20 mouse cellular contexts compared by ENCODE assay signal in the genomic region with DNA sequence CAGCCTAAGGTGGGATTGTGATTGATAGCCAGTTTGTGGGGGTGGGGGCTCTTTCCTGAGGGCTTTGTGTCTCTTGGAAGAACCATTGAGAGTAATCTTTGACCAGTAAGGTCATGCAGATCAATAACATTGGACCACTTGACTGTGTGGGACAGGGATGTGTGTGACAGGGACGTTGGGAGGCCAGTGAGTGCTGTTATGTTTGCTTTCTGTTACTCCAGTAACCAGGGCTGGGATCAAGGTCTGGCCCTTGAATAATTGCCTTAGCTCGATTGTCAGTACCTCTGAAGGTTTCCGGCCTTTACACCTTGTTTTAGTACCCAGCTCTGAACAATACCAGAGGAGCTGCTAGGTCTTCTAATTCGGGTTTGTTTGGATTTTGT. TPM values are rescaled to one million over a fixed set of nuclear protein-coding genes. Genes with fewer than 3 reads are reported as not detected.
DNase-seq lines count a peak whose midpoint lies in the region; ATAC-seq and TF ChIP-seq lines count a peak whose summit lies in the region.
"Had no signal": no experiment of that assay in that cellular context is flagged by ENCODE, and none has a peak within 500 bp of the region (broad histone marks: within the 10 kb centered on the region; RNA-seq: fewer than 3 reads in every experiment).

No protein-coding gene starts in this region.

- 34% methylated on average over 4 of the region's 4 CpGs for WGBS in heart, embryonic 10.5 days
- 51% methylated on average over 4 of the region's 4 CpGs for WGBS in liver, embryonic 11.5 days
- 53% methylated on average over 4 of the region's 4 CpGs for WGBS in liver, embryonic 12.5 days (ENCODE audit: insufficient replicate concordance)
- 51% methylated on average over 4 of the region's 4 CpGs for WGBS in intestine, embryonic 14.5 days
- WGBS in liver, postnatal 0 days (ENCODE audit: insufficient replicate concordance) = 46% methylated on average over 4 of the region's 4 CpGs

- no peaks in the 10 kb centered on the region for H3K36me3 ChIP-seq in heart, embryonic 10.5 days
- no peaks in the 10 kb centered on the region for H3K36me3 ChIP-seq in liver, embryonic 11.5 days (ENCODE audit: control insufficient read depth, insufficient read depth, low read length)
- no peaks in the 10 kb centered on the region for H3K36me3 ChIP-seq in liver, embryonic 12.5 days
- H3K36me3 ChIP-seq in intestine, embryonic 14.5 days (ENCODE audit: control insufficient read depth, insufficient read depth, low read length) = no peaks in the 10 kb centered on the region
- no peaks in the 10 kb centered on the region for H3K36me3 ChIP-seq in liver, postnatal 0 days (replicated peaks; ENCODE audit: insufficient read depth, low read length)
- H3K36me3 ChIP-seq: kidney, embryonic 15.5 days had no signal

- H3K9me3 ChIP-seq in heart, embryonic 10.5 days = no peaks in the 10 kb centered on the region
- no peaks in the 10 kb centered on the region for H3K9me3 ChIP-seq in liver, embryonic 11.5 days (ENCODE audit: control insufficient read depth, low read length)
- no peaks in the 10 kb centered on the region for H3K9me3 ChIP-seq in liver, embryonic 12.5 days (replicated peaks)
- H3K9me3 ChIP-seq in intestine, embryonic 14.5 days (ENCODE audit: control insufficient read depth, low read length) = no peaks in the 10 kb centered on the region
- no peaks in the 10 kb centered on the region for H3K9me3 ChIP-seq in liver, postnatal 0 days (ENCODE audit: low read length)
- H3K9me3 ChIP-seq: kidney, embryonic 15.5 days had no signal

- no peak for DNase-seq in heart, embryonic 10.5 days (ENCODE audit: low spot score)
- DNase-seq in heart, adult 18-20 months = no peak
- no peak for DNase-seq in liver, embryonic 11.5 days (ENCODE audit: low spot score)
- no peak for DNase-seq in intestine, embryonic 14.5 days (ENCODE audit: low spot score)
- no peak for DNase-seq in liver, postnatal 0 days
- DNase-seq in urinary bladder, postnatal 10 days (ENCODE audit: low spot score) = no peak
- DNase-seq: adrenal gland, postnatal 10 days; B cell, adult 2 months; cerebellum, adult 11 months; cerebellum, postnatal 14 days; layer of hippocampus, postnatal 36 days; lung, postnatal 14 days; retina, postnatal 1 day; thymus, adult 2 months had no signal

- H3K4me2 ChIP-seq in liver, embryonic 11.5 days = no peak overlapping the region
- no peak overlapping the region for H3K4me2 ChIP-seq in liver, embryonic 12.5 days
- H3K4me2 ChIP-seq in intestine, embryonic 14.5 days (ENCODE audit: low read length) = no peak overlapping the region
- H3K4me2 ChIP-seq in liver, postnatal 0 days (ENCODE audit: low read depth, low read length) = no peak overlapping the region
- H3K4me2 ChIP-seq: kidney, embryonic 15.5 days had no signal

- ATAC-seq in liver, embryonic 11.5 days (replicated peaks; ENCODE audit: low FRiP score) = peak; percentile 53
- no peak for ATAC-seq in liver, embryonic 12.5 days
- ATAC-seq in intestine, embryonic 14.5 days (replicated peaks; ENCODE audit: low FRiP score, low TSS enrichment, low read depth) = 0 out of 2 replicates have a peak, but pooled peaks have one; percentile 34
- ATAC-seq in liver, postnatal 0 days = peak; percentile 80
- ATAC-seq: forebrain, embryonic 16.5 days had no signal

- no peak for TF ChIP-seq CTCF in liver, postnatal 0 days (IDR thresholded peaks at IDR 0.05; ENCODE audit: low read depth)

- H3K4me1 ChIP-seq in heart, embryonic 10.5 days = peaks cover 69% of the 10 kb centered on the region
- H3K4me1 ChIP-seq in liver, embryonic 11.5 days (replicated peaks; ENCODE audit: control insufficient read depth, insufficient read depth, low read length) = peaks cover 6% of the 10 kb centered on the region; the same call in 1 of the 2 replicates
- 0 out of 2 replicates have a peak, but pooled peaks cover under 1% of the 10 kb centered on the region for H3K4me1 ChIP-seq in liver, embryonic 12.5 days
- peaks cover 20% of the 10 kb centered on the region; the same call in 1 of the 2 replicates for H3K4me1 ChIP-seq in intestine, embryonic 14.5 days (replicated peaks; ENCODE audit: control insufficient read depth, insufficient read depth, low read length)
- H3K4me1 ChIP-seq in liver, postnatal 0 days (ENCODE audit: insufficient read depth) = peaks cover 9% of the 10 kb centered on the region; the same call in 1 of the 2 replicates

- no peak for TF ChIP-seq EP300 in liver, postnatal 0 days (IDR thresholded peaks at IDR 0.05; ENCODE audit: low read depth)

- no peak overlapping the region for H3K4me3 ChIP-seq in heart, embryonic 10.5 days
- H3K4me3 ChIP-seq in liver, embryonic 11.5 days (ENCODE audit: low read depth, low read length) = no peak overlapping the region
- no peak overlapping the region for H3K4me3 ChIP-seq in liver, embryonic 12.5 days
- H3K4me3 ChIP-seq in intestine, embryonic 14.5 days (ENCODE audit: low read depth, low read length) = no peak overlapping the region
- no peak overlapping the region for H3K4me3 ChIP-seq in liver, postnatal 0 days (ENCODE audit: low read depth, low read length)
- H3K4me3 ChIP-seq: erythroblast, embryonic 14.5 days; kidney, embryonic 15.5 days; myocyte had no signal

- H3K27ac ChIP-seq in heart, embryonic 10.5 days = peak overlapping the region; percentile 82
- no peak overlapping the region for H3K27ac ChIP-seq in liver, embryonic 11.5 days (ENCODE audit: low read depth, low read length)
- H3K27ac ChIP-seq in liver, embryonic 12.5 days = no peak overlapping the region
- no peak overlapping the region for H3K27ac ChIP-seq in intestine, embryonic 14.5 days (ENCODE audit: low read depth)
- H3K27ac ChIP-seq in liver, postnatal 0 days (ENCODE audit: low read depth) = no peak overlapping the region
- H3K27ac ChIP-seq: kidney, embryonic 15.5 days had no signal

- no peak overlapping the region for H3K9ac ChIP-seq in liver, embryonic 11.5 days (ENCODE audit: low read depth, low read length)
- no peak overlapping the region for H3K9ac ChIP-seq in liver, embryonic 12.5 days
- no peak overlapping the region for H3K9ac ChIP-seq in intestine, embryonic 14.5 days (ENCODE audit: low read length)
- H3K9ac ChIP-seq in liver, postnatal 0 days (replicated peaks) = no peak overlapping the region
- H3K9ac ChIP-seq: kidney, embryonic 15.5 days had no signal

- peaks cover 5% of the 10 kb centered on the region; the same call in 1 of the 2 replicates for H3K27me3 ChIP-seq in heart, embryonic 10.5 days (ENCODE audit: insufficient read depth, poor library complexity, severe bottlenecking)
- no peaks in the 10 kb centered on the region for H3K27me3 ChIP-seq in liver, embryonic 11.5 days (replicated peaks; ENCODE audit: control insufficient read depth, insufficient read depth, low read length)
- 0 out of 2 replicates have a peak, but pooled peaks cover 8% of the 10 kb centered on the region for H3K27me3 ChIP-seq in liver, embryonic 12.5 days (replicated peaks)
- no peaks in the 10 kb centered on the region for H3K27me3 ChIP-seq in intestine, embryonic 14.5 days (replicated peaks; ENCODE audit: control insufficient read depth, insufficient read depth, low read length)
- H3K27me3 ChIP-seq in liver, postnatal 0 days (ENCODE audit: insufficient read depth, low read length) = no peaks in the 10 kb centered on the region
- H3K27me3 ChIP-seq: kidney, embryonic 15.5 days had no signal

RNA-seq across cellular contexts. Expression of gene Pdlim5, which starts 39.3 kb away (rescaled TPM):
- polyA plus RNA-seq in heart, embryonic 10.5 days (2016; fragmentation: Nextera tagmentation; extraction: Ambion mirVana) = 162 and 264 TPM in 2 replicates
- 100 to 1,000 TPM; 614 to 711 TPM for total RNA-seq in heart, adult 18-20 months (2021)
- 26.6 and 29.1 TPM in 2 replicates for polyA plus RNA-seq in liver, embryonic 11.5 days (2014; fragmentation: Nextera tagmentation; extraction: Ambion mirVana)
- 15.6 and 16.8 TPM in 2 replicates for polyA plus RNA-seq in liver, embryonic 12.5 days (2016; fragmentation: Nextera tagmentation; extraction: Ambion mirVana)
- polyA plus RNA-seq in intestine, embryonic 14.5 days (2014; fragmentation: Nextera tagmentation; extraction: Ambion mirVana) = 30.5 and 33.2 TPM in 2 replicates
- 9.4 and 11.5 TPM in 2 replicates for polyA plus RNA-seq in liver, postnatal 0 days (2015; fragmentation: Nextera tagmentation; extraction: Ambion mirVana)

RNA-seq across cellular contexts. Expression of gene Gbp5, which starts 59.0 kb away (rescaled TPM):
- polyA plus RNA-seq in heart, embryonic 10.5 days (2016; fragmentation: Nextera tagmentation; extraction: Ambion mirVana) = not detected in 2 replicates
- total RNA-seq in heart, adult 18-20 months (2021) = 10 to 100 TPM in 1 of 2 experiments, 1 to 10 TPM in 1; 7.0 to 15.6 TPM
- 0.05 TPM in 1 of 2 replicates, not detected in the other for polyA plus RNA-seq in liver, embryonic 11.5 days (2014; fragmentation: Nextera tagmentation; extraction: Ambion mirVana)
- 0.17 TPM in 1 of 2 replicates, not detected in the other for polyA plus RNA-seq in liver, embryonic 12.5 days (2016; fragmentation: Nextera tagmentation; extraction: Ambion mirVana)
- 0.09 and 0.27 TPM in 2 replicates for polyA plus RNA-seq in intestine, embryonic 14.5 days (2014; fragmentation: Nextera tagmentation; extraction: Ambion mirVana)
- 0.13 and 0.20 TPM in 2 replicates for polyA plus RNA-seq in liver, postnatal 0 days (2015; fragmentation: Nextera tagmentation; extraction: Ambion mirVana)
- polyA plus RNA-seq: embryonic facial prominence, embryonic 11.5 days; erythroblast, embryonic 14.5 days; forebrain, embryonic 16.5 days; myocyte had no signal
